Mouse (Mus musculus) lung, embryonic 16.5 days (tissue): ENCODE measurements around the gene Atrnl1. TPM values are rescaled to one million over a fixed set of nuclear protein-coding genes. Genes with fewer than 3 reads are reported as not detected.

Experiments
- ATAC-seq: fragments of 200-750 bp; cut with Nextera tagmentation; 2 replicates; pipeline ENCODE4 v1.8.0; 2017; ENCODE audit warnings: low read depth, mild to moderate bottlenecking, moderate library complexity
- H3K27ac ChIP-seq: fragments of 300-500 bp; sonication (generic); 2 replicates; pipeline ENCODE4 v1.5.1; 2014; ENCODE audit warnings: mild to moderate bottlenecking, control low read depth, low read length
- H3K27me3 ChIP-seq: fragments of 300-500 bp; sonication (generic); 2 replicates; pipeline ENCODE4 v1.6.1; 2014; ENCODE audit warnings: low read depth, low read length, mixed read lengths; ENCODE audit not compliant: control insufficient read depth, insufficient read depth
- H3K36me3 ChIP-seq: fragments of 300-500 bp; sonication (generic); 2 replicates; pipeline ENCODE4 v1.6.1; 2014; ENCODE audit warnings: low read length; ENCODE audit not compliant: control insufficient read depth, insufficient read depth
- H3K4me1 ChIP-seq: fragments of 300-500 bp; sonication (generic); replicated peaks from 2 replicates; pipeline ENCODE4 v1.6.1; 2014; ENCODE audit warnings: low read length, mixed read lengths; ENCODE audit not compliant: control insufficient read depth, insufficient read depth
- H3K4me2 ChIP-seq: fragments of 300-500 bp; sonication (generic); 2 replicates; pipeline ENCODE4 v1.6.1; 2014; ENCODE audit warnings: low read depth, low read length, control low read depth
- H3K4me3 ChIP-seq: fragments of 300-500 bp; sonication (generic); 2 replicates; pipeline ENCODE4 v1.5.1; 2014; ENCODE audit warnings: mild to moderate bottlenecking, low read length, control low read depth
- H3K9ac ChIP-seq: fragments of 300-500 bp; sonication (generic); 2 replicates; pipeline ENCODE4 v1.6.1; 2014; ENCODE audit warnings: low read length, control low read depth
- H3K9me3 ChIP-seq: fragments of 300-500 bp; sonication (generic); 2 replicates; pipeline ENCODE4 v1.6.1; 2016; ENCODE audit warnings: low read length; ENCODE audit not compliant: control insufficient read depth
- WGBS: fragments of 180-500 bp; shearing (Covaris S2); extraction: QIAGEN DNeasy Blood & Tissue Kit; methylation state at CpG from one replicate; pipeline ENCODE4 v1.1.7; 2014; 5-methylcytosine and 5-hydroxymethylcytosine counted together
- polyA plus RNA-seq: library from polyadenylated mRNA; unstranded; fragments of >200 nt; fragmentation: Nextera tagmentation; extraction: Ambion mirVana; gene quantifications from 2 replicates; pipeline ENCODE4 v1.2.1, GENCODE M21; 2015

The Atrnl1 gene
- polyA plus RNA-seq, 1 experiment from 2014 or later, result 5.0 TPM

DNA sequence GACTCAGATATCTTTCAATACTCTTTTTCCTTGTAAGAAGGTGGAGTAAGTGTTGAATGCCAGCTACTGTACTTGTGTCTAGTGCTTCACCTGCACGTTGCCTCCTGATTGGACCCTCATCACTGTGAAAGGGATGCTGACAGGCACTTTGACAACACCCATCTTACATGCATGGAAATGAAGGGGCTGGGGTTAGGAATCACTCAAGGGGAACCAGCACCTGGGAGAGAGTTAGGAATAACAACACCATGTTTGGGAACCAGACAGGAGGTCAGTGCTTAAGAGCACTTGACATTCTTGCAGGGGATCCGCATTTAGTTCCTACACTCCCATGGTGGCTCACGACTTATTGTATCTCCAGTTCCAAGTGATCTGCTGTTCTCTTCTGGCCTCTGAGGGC lies 7.2 kb upstream of the Atrnl1 start:
- Histone ChIP-seq H3K4me1 (peaks cover 12% of the 10 kb centered on the region), H3K36me3 (no peaks in the 10 kb centered on the region), H3K9ac (no peak overlapping the region), H3K4me2 (no peak overlapping the region), H3K9me3 (no peaks in the 10 kb centered on the region), H3K27ac (no peak overlapping the region), H3K27me3 (no peaks in the 10 kb centered on the region), H3K4me3 (no peak overlapping the region)
- WGBS, result 54% methylated on average over 3 of the region's 3 CpGs
- no peak for ATAC-seq

DNA sequence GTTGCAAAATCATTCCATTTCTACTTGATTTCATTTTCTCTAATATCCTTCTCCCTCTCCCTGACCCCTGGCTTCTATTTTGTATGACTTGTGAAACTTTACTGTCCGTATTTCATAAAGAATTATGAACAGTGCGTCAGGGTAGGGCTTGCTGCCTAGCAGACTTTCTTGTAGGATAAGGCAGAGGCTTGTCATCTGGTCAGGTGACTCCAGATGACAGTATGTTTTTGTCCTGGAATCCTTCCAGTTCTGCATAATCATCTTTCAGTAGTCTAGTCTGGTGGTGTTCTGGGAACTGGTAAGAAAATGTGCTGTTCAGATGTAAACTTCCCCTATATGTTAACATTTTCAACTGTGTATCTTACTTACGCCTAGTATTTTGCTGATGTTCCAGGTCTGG lies 4.9 kb upstream of the Atrnl1 start:
- Histone ChIP-seq H3K36me3 (no peaks in the 10 kb centered on the region), H3K4me1 (peaks cover 14% of the 10 kb centered on the region), H3K4me2 (no peak overlapping the region), H3K9me3 (no peaks in the 10 kb centered on the region), H3K27ac (no peak overlapping the region), H3K4me3 (no peak overlapping the region), H3K27me3 (no peaks in the 10 kb centered on the region), H3K9ac (no peak overlapping the region)
- no peak for ATAC-seq
- WGBS, result 46% methylated on average over 3 of the region's 3 CpGs

DNA sequence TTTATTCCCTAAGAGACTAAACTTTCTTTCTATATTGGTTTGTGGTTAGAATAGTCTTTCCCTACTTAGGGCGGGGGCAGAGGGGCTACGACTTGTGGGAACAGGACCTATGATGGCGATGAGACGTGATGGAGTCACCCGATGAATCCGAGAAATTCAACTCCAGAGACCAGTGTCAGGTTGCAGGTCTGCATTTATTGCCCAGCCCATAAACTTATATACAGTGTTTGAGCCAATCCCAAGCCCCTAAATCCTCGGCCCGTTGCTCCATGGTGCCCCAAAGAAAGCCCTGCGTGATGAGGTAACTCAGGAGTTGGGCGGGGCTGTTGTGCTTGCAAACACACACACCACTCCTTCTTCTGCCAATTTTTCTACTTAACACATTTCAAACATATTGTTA lies 4.5 kb upstream of the Atrnl1 start:
- Histone ChIP-seq H3K9me3 (no peaks in the 10 kb centered on the region), H3K36me3 (no peaks in the 10 kb centered on the region), H3K27ac (no peak overlapping the region), H3K4me2 (no peak overlapping the region), H3K4me3 (no peak overlapping the region), H3K9ac (no peak overlapping the region), H3K27me3 (no peaks in the 10 kb centered on the region), H3K4me1 (peaks cover 14% of the 10 kb centered on the region)
- ATAC-seq, result no peak
- WGBS, result 79% methylated on average over 10 of the region's 10 CpGs

DNA sequence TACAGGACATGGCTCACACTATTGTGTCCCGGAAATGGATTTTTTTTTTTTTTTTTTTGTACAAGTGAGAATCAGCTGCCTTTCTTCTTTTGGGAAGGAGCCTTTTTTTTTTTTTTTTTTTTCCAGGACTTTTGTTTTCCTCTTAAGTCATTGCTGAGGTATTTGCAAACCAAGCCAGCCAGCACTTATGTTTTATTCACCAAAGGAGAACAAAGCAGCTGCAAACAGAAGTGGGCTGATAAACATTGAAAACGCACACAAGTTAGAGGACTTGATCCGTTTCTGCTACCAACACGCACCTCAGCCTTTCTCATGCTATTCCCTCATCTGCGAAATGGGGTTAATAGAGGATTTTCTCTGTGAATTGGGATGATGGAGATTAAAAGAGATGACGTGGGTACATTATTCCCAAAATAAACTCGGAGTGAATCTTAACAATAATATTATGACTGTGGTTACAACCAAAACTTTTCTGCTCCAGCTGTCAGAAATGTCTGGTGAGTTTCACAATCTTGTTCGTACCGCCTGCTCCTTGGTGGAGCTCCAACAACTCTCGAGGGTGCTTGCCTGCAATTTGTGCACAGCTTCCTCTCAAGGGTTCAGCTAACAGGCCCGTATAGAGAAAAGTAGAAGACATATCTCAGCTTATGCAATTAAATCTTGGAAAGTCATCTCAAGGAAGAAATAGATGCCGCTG lies 1.3 kb upstream of the Atrnl1 start:
- H3K4me2 ChIP-seq, result peak overlapping the region; percentile 93
- H3K27ac ChIP-seq, result peak overlapping the region; percentile 97
- no peaks in the 10 kb centered on the region for H3K36me3 ChIP-seq
- 6% methylated on average over 12 of the region's 12 CpGs for WGBS
- H3K27me3 ChIP-seq, result no peaks in the 10 kb centered on the region
- peak overlapping the region; percentile 97 for H3K4me3 ChIP-seq
- H3K9me3 ChIP-seq, result no peaks in the 10 kb centered on the region
- peak overlapping the region; percentile 94 for H3K9ac ChIP-seq
- peaks cover 21% of the 10 kb centered on the region for H3K4me1 ChIP-seq
- ATAC-seq, result peak; percentile 20; the same call in 1 of the 2 replicates

DNA sequence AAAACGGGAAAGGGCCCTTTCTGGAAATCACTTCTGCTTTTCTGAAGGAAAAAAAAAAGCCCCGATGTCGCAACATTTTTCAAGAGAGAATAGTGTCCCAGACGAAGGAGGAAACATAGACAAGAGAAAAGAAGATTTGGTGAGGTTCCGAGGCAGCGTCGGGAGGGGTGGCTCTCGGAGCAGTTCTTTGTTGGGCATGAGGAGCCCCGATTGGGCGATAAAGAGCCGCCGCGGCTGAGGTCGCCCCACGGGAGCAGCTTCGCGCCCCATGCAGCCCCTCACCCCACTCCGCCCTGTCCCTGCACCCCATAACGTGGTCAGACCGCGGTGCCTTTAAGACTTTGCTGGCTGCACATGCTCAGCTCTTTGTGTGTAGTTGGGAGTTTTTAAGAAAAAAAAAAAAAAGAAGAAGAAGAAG lies 767 bp upstream of the Atrnl1 start:
- ATAC-seq, result peak; percentile 13
- 0% methylated on average over 21 of the region's 21 CpGs for WGBS
- no peaks in the 10 kb centered on the region for H3K9me3 ChIP-seq
- peak overlapping the region; percentile 97 for H3K27ac ChIP-seq
- peak overlapping the region; percentile 94 for H3K9ac ChIP-seq
- peak overlapping the region; percentile 97 for H3K4me3 ChIP-seq
- H3K27me3 ChIP-seq, result no peaks in the 10 kb centered on the region
- H3K4me2 ChIP-seq, result peak overlapping the region; percentile 93
- peaks cover 21% of the 10 kb centered on the region for H3K4me1 ChIP-seq
- no peaks in the 10 kb centered on the region for H3K36me3 ChIP-seq

DNA sequence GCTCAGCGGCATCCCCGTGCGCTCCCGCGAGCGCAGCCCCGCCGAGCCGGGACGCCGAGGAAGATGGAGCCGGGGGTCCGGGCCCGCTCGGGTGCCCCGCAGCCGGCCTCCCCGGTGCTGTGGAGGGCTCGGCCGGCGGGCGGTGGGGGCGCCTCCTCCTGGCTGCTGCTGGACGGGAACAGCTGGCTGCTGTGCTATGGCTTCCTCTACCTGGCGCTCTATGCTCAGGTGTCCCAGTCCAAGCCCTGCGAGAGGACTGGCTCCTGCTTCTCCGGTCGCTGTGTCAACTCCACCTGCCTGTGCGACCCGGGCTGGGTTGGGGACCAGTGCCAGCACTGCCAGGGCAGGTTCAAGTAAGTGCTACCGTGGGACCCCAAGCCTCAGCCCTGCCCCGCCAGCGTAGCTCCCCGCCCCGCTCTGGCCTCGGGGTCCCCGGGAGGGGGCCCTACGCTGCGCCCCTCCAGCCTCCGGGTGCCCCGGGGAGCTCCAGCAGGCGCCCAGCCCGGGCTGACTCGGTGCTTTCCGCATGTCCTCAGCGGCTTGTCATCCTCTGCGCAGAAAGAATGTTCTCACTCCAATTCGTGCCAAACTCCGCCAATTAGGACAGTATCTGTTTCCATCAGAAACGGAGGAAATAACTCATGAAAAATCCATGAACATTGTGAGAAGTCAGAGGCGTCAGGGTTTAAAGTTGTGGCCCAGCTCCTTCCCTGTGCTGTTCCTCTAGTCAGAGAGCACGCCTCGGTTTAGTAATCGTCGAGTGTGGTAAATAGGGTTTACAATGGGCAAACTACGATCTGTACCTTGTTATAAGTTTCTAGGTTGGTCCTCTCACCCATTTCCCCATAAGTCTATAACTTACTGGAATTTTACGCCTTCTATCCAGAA lies 701 bp downstream of the Atrnl1 start:
- Histone ChIP-seq H3K9ac (peak overlapping the region; percentile 94), H3K27ac (peak overlapping the region; percentile 97), H3K4me3 (peak overlapping the region; percentile 97), H3K27me3 (no peaks in the 10 kb centered on the region), H3K36me3 (no peaks in the 10 kb centered on the region), H3K4me1 (peaks cover 21% of the 10 kb centered on the region), H3K9me3 (no peaks in the 10 kb centered on the region), H3K4me2 (peak overlapping the region; percentile 93)
- under 1% methylated on average over 54 of the region's 57 CpGs for WGBS
- peak; percentile 72 for ATAC-seq

DNA sequence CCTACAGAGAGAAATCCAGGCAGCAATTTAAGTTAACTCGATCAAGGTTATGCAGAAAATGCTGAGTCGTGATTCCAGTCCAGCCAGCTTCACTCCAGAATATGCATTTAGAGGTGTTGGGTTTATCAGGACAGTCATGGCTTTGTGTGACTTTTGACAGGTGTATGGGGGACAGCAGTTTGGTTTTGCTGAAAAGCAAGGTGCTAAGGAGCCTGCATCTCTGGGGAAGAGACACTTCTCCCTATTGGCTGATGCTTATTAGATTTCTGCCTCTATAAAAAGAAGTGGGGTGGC lies 1.3 kb downstream of the Atrnl1 start:
- Histone ChIP-seq H3K4me1 (peaks cover 21% of the 10 kb centered on the region), H3K9ac (peak overlapping the region; percentile 94), H3K27me3 (no peaks in the 10 kb centered on the region), H3K27ac (peak overlapping the region; percentile 97; the same call in 1 of the 2 replicates), H3K4me2 (peak overlapping the region; percentile 93), H3K9me3 (no peaks in the 10 kb centered on the region), H3K36me3 (no peaks in the 10 kb centered on the region), H3K4me3 (peak overlapping the region; percentile 97)
- 2% methylated on average over 2 of the region's 2 CpGs for WGBS
- no peak for ATAC-seq

DNA sequence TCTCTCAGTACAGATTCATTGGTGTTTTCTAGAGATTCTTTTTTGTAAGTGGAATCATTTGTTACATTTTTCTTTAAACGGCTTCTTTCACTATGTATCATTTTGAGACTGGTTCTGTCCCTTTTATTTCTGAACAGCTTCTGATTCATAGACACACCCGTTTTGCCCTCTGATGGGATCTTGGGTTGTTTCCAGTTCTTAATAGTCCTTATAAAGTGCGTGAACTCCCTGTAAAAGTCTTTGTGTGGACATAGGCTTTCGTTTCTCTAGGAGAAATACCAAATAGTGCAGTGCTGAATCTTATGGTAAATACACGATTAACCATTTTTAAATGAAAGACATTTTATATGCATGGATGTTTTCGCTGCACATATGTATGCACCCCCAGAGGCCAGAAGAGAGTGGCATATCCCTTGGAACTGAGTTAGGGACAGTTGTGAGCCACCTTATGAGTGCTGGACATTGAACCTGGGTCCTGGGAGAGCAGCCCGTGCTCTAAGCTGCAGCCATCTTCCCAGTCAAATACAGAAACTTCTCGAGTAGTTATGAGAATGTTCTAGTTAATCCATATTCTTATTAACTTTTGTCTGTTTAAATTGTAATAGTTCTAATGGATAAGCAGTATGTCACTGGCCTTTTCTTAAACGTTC lies 5.3 kb downstream of the Atrnl1 start:
- Histone ChIP-seq H3K27me3 (no peaks in the 10 kb centered on the region), H3K9me3 (no peaks in the 10 kb centered on the region), H3K4me1 (peaks cover 12% of the 10 kb centered on the region), H3K4me3 (no peak overlapping the region), H3K4me2 (no peak overlapping the region), H3K36me3 (no peaks in the 10 kb centered on the region), H3K9ac (no peak overlapping the region), H3K27ac (no peak overlapping the region)
- 62% methylated on average over 9 of the region's 9 CpGs for WGBS
- no peak for ATAC-seq

DNA sequence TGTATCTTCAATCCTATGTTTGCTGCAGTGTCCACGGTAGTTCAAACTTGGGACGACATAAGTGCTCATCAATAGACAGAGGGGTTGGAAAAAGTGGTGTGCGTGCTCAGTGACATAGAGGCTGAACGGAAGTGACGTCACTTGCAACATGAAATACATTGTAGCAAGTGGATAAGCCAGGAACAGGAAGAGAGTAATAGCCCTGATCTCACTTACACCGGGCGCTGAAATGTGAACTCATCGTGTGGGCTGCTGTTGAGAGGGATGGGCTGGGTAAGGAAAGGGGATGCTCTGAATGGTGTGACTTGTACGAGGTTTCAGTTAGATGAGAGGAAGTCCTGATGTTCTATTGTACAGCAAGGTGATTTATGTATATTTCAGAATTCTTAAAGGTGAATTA lies 8.3 kb downstream of the Atrnl1 start:
- H3K27me3 ChIP-seq, result no peaks in the 10 kb centered on the region
- no peaks in the 10 kb centered on the region for H3K9me3 ChIP-seq
- H3K4me2 ChIP-seq, result no peak overlapping the region
- no peak overlapping the region for H3K9ac ChIP-seq
- no peaks in the 10 kb centered on the region; the same call in 1 of the 2 replicates for H3K36me3 ChIP-seq
- WGBS, result 79% methylated on average over 9 of the region's 9 CpGs
- no peak overlapping the region for H3K27ac ChIP-seq
- no peak overlapping the region for H3K4me3 ChIP-seq
- H3K4me1 ChIP-seq, result 0 out of 2 replicates have a peak, but pooled peaks cover 5% of the 10 kb centered on the region
- ATAC-seq, result no peak
